Mouse (Mus musculus) embryonic fibroblast, embryonic 13.5 days (primary cell): ENCODE results near the gene Notch3. TPM values are rescaled to one million over a fixed set of nuclear protein-coding genes. Genes with fewer than 3 reads are reported as not detected.
"Not testable (repeated sequence)": the region's sequence is repeated elsewhere in the genome, so short reads cannot be mapped to it uniquely, and the experiment has no call there.

Experiments used
- H3K27ac ChIP-seq: 2 replicates; pipeline ENCODE4 v1.5.1; 2012; ENCODE audit warnings: low read length, control low read depth, inconsistent platforms; ENCODE audit not compliant: insufficient read depth
- H3K4me1 ChIP-seq: 2 replicates; pipeline ENCODE4 v1.6.1; 2011; ENCODE audit warnings: low read length; ENCODE audit not compliant: control insufficient read depth, insufficient read depth
- H3K4me3 ChIP-seq: 2 replicates; pipeline ENCODE4 v1.5.1; 2011; ENCODE audit warnings: mild to moderate bottlenecking, control low read depth, low read length; ENCODE audit not compliant: insufficient read depth
- CTCF ChIP-seq: IDR thresholded peaks from 2 replicates; pipeline ENCODE4 v1.5.1; 2011; ENCODE audit warnings: mild to moderate bottlenecking, control low read depth, low read length, moderate library complexity, borderline replicate concordance; ENCODE audit not compliant: insufficient read depth
- POLR2A ChIP-seq: IDR thresholded peaks from 2 replicates; pipeline ENCODE4 v1.6.1; 2011; ENCODE audit warnings: low read depth, mild to moderate bottlenecking, control low read depth, low read length, moderate library complexity
- polyA plus RNA-seq: library from polyadenylated mRNA; stranded (reverse); fragments of >200 nt; gene quantifications from 2 replicates; pipeline ENCODE4 v1.2.4, GENCODE M21; 2011; ENCODE audit warnings: low read depth; ENCODE audit not compliant: missing spikeins, insufficient read length

Notch3 gene
- polyA plus RNA-seq, 1 experiment = 20.8 TPM

DNA sequence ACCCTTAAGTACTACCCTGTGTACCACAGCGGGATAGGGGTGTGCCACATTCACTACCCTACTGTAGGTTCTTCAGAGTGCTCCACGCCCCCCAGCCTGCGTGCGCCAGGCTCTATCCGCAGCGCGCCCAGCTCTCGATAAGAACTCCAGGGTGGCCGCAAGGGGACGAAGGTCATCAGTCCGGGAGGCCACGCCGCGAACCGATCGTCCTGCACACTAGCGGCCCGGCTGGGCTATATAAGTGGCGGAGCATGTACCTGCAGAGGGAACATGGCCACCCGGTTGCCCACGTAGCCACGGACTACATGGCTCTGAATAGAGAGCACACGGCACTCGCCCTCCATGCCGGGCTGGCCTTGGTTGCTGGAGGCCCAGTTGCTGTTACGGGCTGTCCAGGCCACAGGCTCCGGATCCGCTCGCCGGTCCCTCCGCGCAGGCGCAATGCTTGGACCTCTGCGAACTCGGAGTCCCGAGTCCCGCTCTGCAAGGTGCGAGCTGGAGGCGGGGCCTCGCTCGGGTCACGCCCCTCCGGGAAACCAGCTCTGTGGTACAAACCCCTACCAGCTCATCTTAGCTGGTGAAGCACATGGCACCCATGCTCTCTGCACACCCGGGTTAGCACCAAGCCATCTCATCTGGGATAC is 66.6 kb downstream of the Notch3 start:
- no peak for TF ChIP-seq POLR2A
- TF ChIP-seq CTCF = no peak
- no peak overlapping the region for H3K27ac ChIP-seq
- H3K4me3 ChIP-seq = peak overlapping the region; percentile 20
- H3K4me1 ChIP-seq = no peaks in the 10 kb centered on the region

- TF ChIP-seq POLR2A (no peak), CTCF (no peak)
- Histone ChIP-seq H3K4me3 (no peak overlapping the region), H3K4me1 (no peaks in the 10 kb centered on the region), H3K27ac (no peak overlapping the region)
Observed at GRCm38 (mm10) chr17:32099574-32099942, 67.1 kb downstream of the Notch3 start.

DNA sequence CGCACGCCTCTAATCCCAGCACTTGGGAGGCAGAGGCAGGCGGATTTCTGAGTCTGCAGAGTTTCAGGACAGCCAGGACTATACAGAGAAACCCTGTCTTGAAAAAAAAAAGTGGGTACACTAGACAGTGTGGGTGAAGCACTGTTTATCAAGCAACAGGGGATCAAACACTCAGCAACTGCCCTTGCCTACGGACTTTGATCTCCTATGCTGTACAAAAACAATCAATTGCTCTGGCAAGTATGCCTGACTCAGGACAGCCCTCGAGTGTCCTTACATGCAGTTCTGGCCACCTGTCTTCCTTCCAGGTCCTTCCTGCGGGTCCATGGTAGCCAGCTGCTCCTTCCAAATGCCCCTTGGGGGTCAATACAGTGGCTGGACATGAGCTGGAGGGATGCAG is 67.7 kb downstream of the Notch3 start:
- not testable (repeated sequence) for H3K27ac ChIP-seq, H3K4me1 ChIP-seq, H3K4me3 ChIP-seq

DNA sequence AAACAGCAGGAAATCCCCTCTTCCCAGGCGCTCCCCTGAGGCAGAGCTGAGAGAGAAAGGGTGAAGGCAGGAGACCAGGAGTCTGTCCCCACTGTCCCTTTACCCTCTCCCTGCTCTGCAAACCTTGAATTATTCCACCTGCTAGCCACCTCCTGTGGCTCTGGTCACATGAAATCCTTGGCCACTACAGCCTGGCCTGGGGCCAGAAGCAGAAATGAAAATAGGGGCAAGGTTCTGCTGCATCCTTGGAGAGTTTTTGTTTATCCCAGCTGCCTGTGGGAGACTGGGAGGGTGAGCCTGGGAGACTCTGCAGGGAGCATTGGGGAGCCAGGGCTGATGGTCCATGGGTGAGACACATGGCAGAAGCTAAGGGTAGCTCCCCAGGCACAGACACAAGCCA is 69.0 kb downstream of the Notch3 start:
- H3K4me1 ChIP-seq = no peaks in the 10 kb centered on the region
- H3K4me3 ChIP-seq = no peak overlapping the region
- no peak overlapping the region for H3K27ac ChIP-seq
- TF ChIP-seq POLR2A (no peak), CTCF (no peak)

GRCm38 (mm10) chr17:32092895-32093294 is 73.8 kb downstream of the Notch3 start:
- peak; percentile 16; the same call in 1 of the 2 replicates for TF ChIP-seq CTCF
- no peak for TF ChIP-seq POLR2A
- H3K4me3 ChIP-seq = no peak overlapping the region

GRCm38 (mm10) chr17:32092241-32092619 is 74.4 kb downstream of the Notch3 start:
- TF ChIP-seq POLR2A = no peak
- TF ChIP-seq CTCF = no peak
- no peak overlapping the region for H3K4me3 ChIP-seq
- peaks cover 5% of the 10 kb centered on the region for H3K4me1 ChIP-seq
- H3K27ac ChIP-seq = peak overlapping the region; percentile 75

More at GRCm38 (mm10) chr17:32092895-32093294, 73.8 kb downstream of the Notch3 start:
- H3K4me1 ChIP-seq = peaks cover 5% of the 10 kb centered on the region
- no peak overlapping the region for H3K27ac ChIP-seq

- H3K27ac ChIP-seq = peak overlapping the region; percentile 82
- peak; percentile 34; the same call in 1 of the 2 replicates for TF ChIP-seq POLR2A
- not testable (repeated sequence) for H3K4me3 ChIP-seq
Observed at GRCm38 (mm10) chr17:32091364-32092240, 75.0 kb downstream of the Notch3 start.

DNA sequence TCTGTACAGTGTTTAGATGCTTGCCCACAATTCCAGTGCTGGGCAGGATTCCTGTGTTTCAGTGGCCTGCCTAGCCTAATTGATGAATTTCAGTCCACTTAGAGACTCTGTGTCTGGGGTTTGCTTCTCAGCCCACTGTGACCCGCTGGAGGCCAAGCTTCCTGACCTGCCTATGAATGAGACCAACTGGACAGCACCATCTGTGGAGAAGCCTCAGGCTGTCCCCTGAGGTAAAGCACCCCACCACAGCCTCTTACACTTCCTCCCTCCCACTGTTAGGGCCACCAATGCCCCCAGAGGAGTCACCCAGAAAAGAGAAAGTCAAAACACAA is 75.7 kb downstream of the Notch3 start:
- Histone ChIP-seq H3K4me1 (peaks cover 5% of the 10 kb centered on the region), H3K27ac (peak overlapping the region; percentile 82), H3K4me3 (no peak overlapping the region)
- no peak; the same call in 1 of the 2 replicates for TF ChIP-seq POLR2A
- no peak for TF ChIP-seq CTCF

More at GRCm38 (mm10) chr17:32091364-32092240, 75.0 kb downstream of the Notch3 start:
- not testable (repeated sequence) for H3K4me1 ChIP-seq

DNA sequence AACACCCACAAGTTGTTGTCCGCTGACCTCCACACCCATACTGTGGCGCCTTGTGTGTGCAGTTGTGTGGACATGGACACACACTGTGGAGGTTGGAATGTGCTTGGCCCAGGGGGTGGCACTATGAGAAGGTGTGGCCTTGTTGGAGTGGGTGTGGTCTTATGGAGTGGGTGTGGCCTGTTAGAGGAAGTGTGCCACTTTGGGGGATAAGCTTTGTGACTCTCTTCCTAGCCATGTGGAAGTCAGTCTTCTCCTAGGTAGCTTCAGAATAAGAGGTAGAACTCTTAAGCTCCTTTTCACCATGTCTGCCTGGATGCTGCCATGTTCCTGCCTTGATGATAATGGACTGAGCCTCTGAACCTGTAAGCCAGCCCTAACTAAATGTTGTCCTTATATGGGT is 79.6 kb downstream of the Notch3 start:
- no peak overlapping the region for H3K4me3 ChIP-seq
- H3K4me1 ChIP-seq = peaks cover 2% of the 10 kb centered on the region
- TF ChIP-seq CTCF = no peak
- TF ChIP-seq POLR2A = no peak
- no peak overlapping the region for H3K27ac ChIP-seq

GRCm38 (mm10) chr17:32083351-32083750 is 83.3 kb downstream of the Notch3 start:
- no peaks in the 10 kb centered on the region for H3K4me1 ChIP-seq
- no peak for TF ChIP-seq POLR2A
- TF ChIP-seq CTCF = no peak
- H3K4me3 ChIP-seq = no peak overlapping the region

More at GRCm38 (mm10) chr17:32083351-32083750, 83.3 kb downstream of the Notch3 start:
- H3K27ac ChIP-seq = no peak overlapping the region
